Mouse (Mus musculus): ENCODE results near the gene Pigz. TPM values are rescaled to one million over a fixed set of nuclear protein-coding genes. Genes with fewer than 3 reads are reported as not detected.
"Not testable (repeated sequence)": the region's sequence is repeated elsewhere in the genome, so short reads cannot be mapped to it uniquely, and the experiment has no call there.

Pigz gene
- polyA plus RNA-seq, 1 experiment from 2014 or later = 1.2 TPM

DNA sequence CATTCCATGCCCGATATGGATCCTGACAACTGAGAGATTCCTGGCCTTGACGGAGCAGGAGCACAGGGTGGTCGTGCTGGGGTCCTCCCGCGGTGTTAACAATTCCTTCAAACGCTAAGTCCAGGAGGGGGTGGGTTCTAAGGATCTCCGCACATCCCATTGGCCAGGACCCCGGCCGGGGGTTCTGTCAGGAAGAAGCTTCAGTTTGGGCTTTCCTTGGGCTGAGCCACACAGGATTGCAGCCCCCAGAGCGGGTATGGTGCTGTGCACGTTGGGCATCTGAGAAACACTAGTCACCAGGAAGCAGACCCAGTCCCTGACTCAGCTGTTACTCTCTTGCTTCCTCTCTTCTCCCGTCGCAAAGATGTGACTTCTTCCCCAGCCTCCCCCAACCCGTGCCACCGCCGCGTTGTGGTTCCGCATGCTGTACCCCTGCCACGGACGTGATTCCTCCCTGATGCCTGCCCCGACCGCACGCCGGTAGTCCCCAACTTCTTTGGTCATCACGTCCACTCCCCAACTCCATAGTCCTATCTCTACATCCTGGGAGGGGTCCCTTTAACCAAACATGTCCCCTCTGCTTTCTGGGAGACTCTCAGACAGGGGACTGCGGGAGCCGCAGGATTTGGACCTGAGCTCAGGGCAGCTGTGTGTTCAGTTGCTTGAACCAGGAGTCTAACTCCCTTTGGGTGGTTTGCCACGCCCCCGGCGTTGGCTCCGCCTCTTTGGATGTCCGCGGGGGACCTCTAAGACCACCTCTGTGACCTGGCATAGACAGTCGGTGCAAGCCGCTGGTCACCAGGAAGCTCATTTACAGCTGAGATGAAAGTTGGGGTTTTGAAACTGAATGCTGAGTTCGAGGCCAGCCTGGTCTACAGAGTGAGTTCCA, 1.7 kb downstream of the Pigz start:
- Histone ChIP-seq H3K9me3 (replicated peaks) (no peaks in the 10 kb centered on the region), H3K4me1 (peaks cover 21% of the 10 kb centered on the region), H3K27me3 (ENCODE audit: low read depth, poor library complexity, severe bottlenecking) (peaks cover 68% of the 10 kb centered on the region), H3K36me3 (no peaks in the 10 kb centered on the region), H3K4me3 (peak overlapping the region; percentile 41), H3K27ac (no peak overlapping the region)
- DNase-seq (ENCODE audit: low spot score) = peak; percentile 52
- 5% methylated on average over 36 of the region's 36 CpGs for WGBS

DNA sequence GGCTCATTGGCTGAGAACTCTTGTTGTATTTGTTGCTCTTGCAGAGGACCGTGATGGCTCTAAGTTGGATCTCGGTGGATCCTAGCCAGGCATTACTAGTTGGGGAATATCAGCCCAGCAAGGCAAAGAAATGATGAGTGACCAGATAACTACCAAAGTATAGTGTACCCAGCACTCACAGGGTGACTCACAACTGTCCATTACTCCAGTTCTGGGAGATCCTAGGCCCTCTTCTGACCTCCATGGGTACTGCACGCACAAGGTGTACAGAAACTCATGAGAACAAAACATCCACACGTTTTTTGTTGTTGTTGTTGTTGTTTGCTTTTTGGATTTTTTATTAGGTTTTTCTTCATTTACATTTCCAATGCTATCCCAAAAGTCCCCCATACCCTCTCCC, 2.9 kb downstream of the Pigz start:
- no peaks in the 10 kb centered on the region for H3K36me3 ChIP-seq
- 91% methylated on average over 4 of the region's 4 CpGs for WGBS
- H3K27ac ChIP-seq = no peak overlapping the region
- peaks cover 21% of the 10 kb centered on the region for H3K4me1 ChIP-seq
- H3K27me3 ChIP-seq (ENCODE audit: low read depth, poor library complexity, severe bottlenecking) = peaks cover 55% of the 10 kb centered on the region
- H3K4me3 ChIP-seq = no peak overlapping the region
- no peaks in the 10 kb centered on the region for H3K9me3 ChIP-seq (replicated peaks)
- DNase-seq (ENCODE audit: low spot score) = no peak

DNA sequence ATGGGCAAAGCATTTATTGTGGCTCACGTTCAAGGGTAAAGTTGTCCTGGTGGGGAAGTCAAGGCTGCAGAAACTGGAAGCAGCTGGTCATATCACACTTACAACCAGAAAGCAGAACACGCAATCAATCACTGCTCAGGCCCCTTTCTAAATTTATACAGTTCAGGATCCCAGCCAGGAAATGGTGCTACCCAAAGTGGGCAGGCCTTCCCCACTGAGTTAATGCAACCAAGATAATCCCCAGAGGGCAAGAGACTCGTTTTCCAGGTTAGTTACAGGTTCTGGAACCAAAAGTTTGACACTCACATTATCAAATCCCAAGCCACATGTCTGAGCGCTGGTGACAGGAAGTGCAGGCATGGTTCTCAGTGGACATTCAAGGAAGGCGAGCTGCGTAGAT, 5.2 kb downstream of the Pigz start:
- peaks cover 34% of the 10 kb centered on the region for H3K27me3 ChIP-seq (ENCODE audit: low read depth, poor library complexity, severe bottlenecking)
- DNase-seq (ENCODE audit: low spot score) = no peak
- 73% methylated on average over 6 of the region's 6 CpGs for WGBS
- H3K9me3 ChIP-seq (replicated peaks) = no peaks in the 10 kb centered on the region
- no peak overlapping the region for H3K4me3 ChIP-seq
- H3K36me3 ChIP-seq = no peaks in the 10 kb centered on the region
- peaks cover 9% of the 10 kb centered on the region for H3K4me1 ChIP-seq
- H3K27ac ChIP-seq = no peak overlapping the region

DNA sequence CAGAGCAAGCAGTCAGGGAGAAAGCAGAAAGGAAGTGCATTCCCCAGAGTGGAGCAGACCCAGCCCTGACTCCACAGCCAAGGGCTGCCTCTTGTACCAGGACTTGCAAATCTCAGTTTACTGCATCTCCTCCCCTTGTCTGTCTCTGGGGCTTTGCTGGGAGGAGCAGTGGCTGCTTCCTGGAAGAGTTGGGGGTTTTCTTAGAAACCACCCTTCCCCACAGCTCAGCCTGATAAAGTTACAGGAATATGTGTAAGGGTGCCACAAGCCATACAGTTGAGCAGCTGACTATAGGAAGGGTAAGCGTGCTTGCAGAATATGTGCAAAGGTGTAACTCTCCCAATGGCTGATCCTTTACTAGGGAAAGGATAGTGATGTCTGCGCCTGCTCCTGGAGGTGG, 6.9 kb downstream of the Pigz start:
- WGBS = 75% methylated on average over 2 of the region's 2 CpGs

DNA sequence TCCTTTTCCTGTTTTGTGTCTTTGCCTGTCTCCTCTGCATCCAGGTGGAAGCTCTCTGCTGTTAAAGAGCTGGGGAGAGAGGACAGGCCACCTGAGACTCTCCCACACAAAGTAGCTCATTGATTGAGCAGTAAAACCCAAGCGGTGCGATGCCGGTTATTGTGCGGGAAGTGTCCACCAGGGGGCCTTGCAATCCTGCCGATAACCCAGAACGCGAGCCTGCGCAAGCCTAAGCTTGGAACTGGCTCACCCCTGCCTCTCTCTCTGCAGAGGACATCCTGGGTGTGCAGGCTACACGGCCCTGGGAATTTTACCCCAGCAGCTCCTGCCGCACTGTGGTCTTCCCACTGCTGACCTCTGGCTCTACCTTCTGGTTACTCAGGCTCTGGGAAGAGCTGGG, 10.3 kb downstream of the Pigz start:
- H3K4me1 ChIP-seq = peaks cover 23% of the 10 kb centered on the region
- H3K4me3 ChIP-seq = no peak overlapping the region; the same call in 1 of the 2 replicates
- H3K27me3 ChIP-seq (ENCODE audit: low read depth, poor library complexity, severe bottlenecking) = no peaks in the 10 kb centered on the region
- H3K36me3 ChIP-seq = peaks cover 20% of the 10 kb centered on the region
- H3K9me3 ChIP-seq (replicated peaks) = no peaks in the 10 kb centered on the region
- peak; percentile 85 for DNase-seq (ENCODE audit: low spot score)
- no peak overlapping the region for H3K27ac ChIP-seq
- 7% methylated on average over 10 of the region's 10 CpGs for WGBS

More for the DNA sequence above, 6.9 kb downstream of the Pigz start:
- no peak for DNase-seq (ENCODE audit: low spot score)
- Histone ChIP-seq H3K4me3 (no peak overlapping the region), H3K27ac (no peak overlapping the region), H3K9me3 (replicated peaks) (no peaks in the 10 kb centered on the region), H3K36me3 (peaks cover 15% of the 10 kb centered on the region), H3K4me1 (peaks cover 10% of the 10 kb centered on the region), H3K27me3 (ENCODE audit: low read depth, poor library complexity, severe bottlenecking) (peaks cover 16% of the 10 kb centered on the region)

DNA sequence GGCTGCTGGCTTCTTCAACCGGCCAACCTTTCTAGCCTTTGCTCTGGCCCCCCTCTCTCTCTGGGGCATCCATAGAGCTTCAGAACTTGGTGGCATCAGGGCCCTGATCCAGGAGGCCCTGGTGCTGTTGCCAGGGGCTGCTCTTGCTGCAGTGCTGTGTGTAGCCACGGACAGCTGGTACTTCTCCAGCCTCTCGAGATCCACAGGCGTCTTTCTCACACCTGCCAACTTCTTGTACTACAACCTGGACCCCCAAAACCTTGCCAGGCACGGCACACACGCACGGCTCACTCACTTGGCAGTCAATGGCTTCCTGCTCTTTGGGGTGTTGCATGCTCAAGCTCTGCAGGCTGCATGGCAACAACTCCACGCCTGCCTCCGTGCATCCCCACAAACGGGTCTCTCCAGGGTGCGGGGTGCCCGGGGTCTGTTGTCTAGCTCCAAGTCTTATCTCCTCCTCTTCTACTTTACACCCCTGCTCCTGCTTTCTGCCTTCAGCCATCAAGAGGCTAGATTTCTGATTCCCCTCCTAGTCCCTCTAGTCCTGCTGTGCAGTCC, 11.1 kb downstream of the Pigz start:
- Histone ChIP-seq H3K36me3 (peaks cover 20% of the 10 kb centered on the region), H3K27me3 (ENCODE audit: low read depth, poor library complexity, severe bottlenecking) (no peaks in the 10 kb centered on the region), H3K4me3 (no peak overlapping the region), H3K9me3 (replicated peaks) (no peaks in the 10 kb centered on the region), H3K27ac (no peak overlapping the region), H3K4me1 (peaks cover 28% of the 10 kb centered on the region)
- DNase-seq (ENCODE audit: low spot score) = no peak
- 91% methylated on average over 12 of the region's 12 CpGs for WGBS

DNA sequence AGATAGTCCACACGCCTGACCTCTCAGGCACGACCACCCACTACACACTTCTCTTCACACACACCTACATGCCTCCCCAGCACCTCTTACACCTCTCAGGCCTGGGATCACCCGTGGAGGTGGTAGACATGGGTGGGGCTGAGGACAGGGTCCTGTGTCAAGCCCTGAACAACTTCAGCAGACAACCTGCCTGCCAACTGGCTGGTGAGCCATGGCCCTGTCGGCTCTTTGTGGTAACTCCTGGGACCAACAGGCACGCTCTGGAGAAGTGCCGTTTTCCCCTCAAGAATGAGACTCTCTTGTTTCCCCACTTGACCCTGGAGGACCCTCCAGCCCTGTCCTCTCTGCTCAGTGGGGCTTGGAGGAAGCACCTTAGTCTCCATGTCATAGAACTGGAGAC, 11.7 kb downstream of the Pigz start:
- Histone ChIP-seq H3K36me3 (peaks cover 26% of the 10 kb centered on the region), H3K9me3 (replicated peaks) (no peaks in the 10 kb centered on the region), H3K27ac (no peak overlapping the region), H3K27me3 (ENCODE audit: low read depth, poor library complexity, severe bottlenecking) (no peaks in the 10 kb centered on the region), H3K4me1 (peaks cover 28% of the 10 kb centered on the region), H3K4me3 (no peak overlapping the region)
- 90% methylated on average over 6 of the region's 6 CpGs for WGBS
- DNase-seq (ENCODE audit: low spot score) = no peak

DNA sequence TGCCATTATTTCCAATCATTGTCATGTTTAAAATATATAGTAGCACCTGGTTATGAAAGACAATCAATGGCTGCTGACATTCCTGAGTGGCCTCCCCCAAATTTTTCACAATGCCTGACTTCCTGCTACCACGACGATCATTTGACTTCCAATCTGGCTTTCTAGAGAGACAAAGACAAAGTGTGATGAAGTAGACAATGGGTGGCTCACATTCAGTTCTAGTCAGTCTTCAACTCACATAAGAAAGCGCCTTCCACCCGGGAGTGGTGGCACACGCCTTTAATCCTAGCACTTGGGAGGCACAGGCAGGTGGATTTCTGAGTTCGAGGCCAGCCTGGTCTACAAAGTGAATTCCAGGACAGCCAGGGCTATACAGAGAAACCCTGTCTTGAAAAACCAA, 12.3 kb downstream of the Pigz start:
- not testable (repeated sequence) for H3K27ac ChIP-seq; DNase-seq (ENCODE audit: low spot score); H3K27me3 ChIP-seq (ENCODE audit: low read depth, poor library complexity, severe bottlenecking); H3K4me3 ChIP-seq; H3K9me3 ChIP-seq (replicated peaks)
- peaks cover 32% of the 10 kb centered on the region for H3K36me3 ChIP-seq
- H3K4me1 ChIP-seq = peaks cover 28% of the 10 kb centered on the region
- 88% methylated on average over 6 of the region's 6 CpGs for WGBS

DNA sequence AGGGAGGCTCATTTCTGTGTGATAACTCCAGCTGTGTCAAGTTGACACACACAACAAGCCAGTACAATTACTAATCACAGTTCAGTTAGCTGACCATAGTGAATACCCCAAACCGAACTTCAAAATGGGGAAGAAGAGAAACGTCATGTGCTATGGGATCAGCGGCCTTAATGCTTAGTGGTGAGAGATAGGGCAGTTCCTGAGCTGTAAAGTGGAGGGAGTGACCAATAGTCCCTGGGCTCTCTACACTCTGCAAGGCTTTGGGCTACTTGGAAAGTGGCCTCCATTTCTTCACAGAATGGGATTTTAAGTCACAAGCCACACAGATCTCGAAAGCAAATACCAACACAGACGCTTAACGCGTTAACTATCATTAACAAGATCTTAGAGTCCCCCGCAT, 13.7 kb downstream of the Pigz start:
- H3K27me3 ChIP-seq (ENCODE audit: low read depth, poor library complexity, severe bottlenecking) = no peaks in the 10 kb centered on the region
- H3K9me3 ChIP-seq (replicated peaks) = no peaks in the 10 kb centered on the region
- H3K4me3 ChIP-seq = peak overlapping the region; percentile 97
- H3K36me3 ChIP-seq = peaks cover 46% of the 10 kb centered on the region
- no peak for DNase-seq (ENCODE audit: low spot score)
- H3K4me1 ChIP-seq = peaks cover 28% of the 10 kb centered on the region
- WGBS = 42% methylated on average over 8 of the region's 8 CpGs
- peak overlapping the region; percentile 94 for H3K27ac ChIP-seq

DNA sequence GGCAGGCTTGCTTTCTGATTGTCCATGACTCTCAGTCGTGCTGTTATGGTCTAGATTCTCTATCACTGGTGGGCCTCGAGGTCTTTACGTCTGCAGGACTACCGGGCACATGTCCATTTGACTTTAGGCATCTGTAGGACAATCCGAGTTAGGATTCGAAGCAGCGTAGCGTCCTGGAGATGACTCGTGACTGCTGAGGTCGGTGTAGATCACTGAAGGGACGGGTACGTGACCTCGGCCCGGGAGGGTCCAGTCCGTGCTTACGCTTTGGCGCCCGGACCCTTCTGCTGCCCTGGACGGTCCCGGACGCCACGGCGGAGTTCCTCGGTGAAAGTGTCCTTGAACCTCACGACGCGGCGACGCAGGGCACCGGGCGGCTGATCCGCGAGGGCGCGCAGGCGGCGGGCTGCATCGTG, 14.3 kb downstream of the Pigz start:
- Histone ChIP-seq H3K36me3 (peaks cover 50% of the 10 kb centered on the region), H3K9me3 (replicated peaks) (no peaks in the 10 kb centered on the region), H3K4me1 (peaks cover 28% of the 10 kb centered on the region), H3K27me3 (ENCODE audit: low read depth, poor library complexity, severe bottlenecking) (no peaks in the 10 kb centered on the region), H3K27ac (peak overlapping the region; percentile 94), H3K4me3 (peak overlapping the region; percentile 97)
- DNase-seq (ENCODE audit: low spot score) = no peak
- under 1% methylated on average over 38 of the region's 38 CpGs for WGBS

DNA sequence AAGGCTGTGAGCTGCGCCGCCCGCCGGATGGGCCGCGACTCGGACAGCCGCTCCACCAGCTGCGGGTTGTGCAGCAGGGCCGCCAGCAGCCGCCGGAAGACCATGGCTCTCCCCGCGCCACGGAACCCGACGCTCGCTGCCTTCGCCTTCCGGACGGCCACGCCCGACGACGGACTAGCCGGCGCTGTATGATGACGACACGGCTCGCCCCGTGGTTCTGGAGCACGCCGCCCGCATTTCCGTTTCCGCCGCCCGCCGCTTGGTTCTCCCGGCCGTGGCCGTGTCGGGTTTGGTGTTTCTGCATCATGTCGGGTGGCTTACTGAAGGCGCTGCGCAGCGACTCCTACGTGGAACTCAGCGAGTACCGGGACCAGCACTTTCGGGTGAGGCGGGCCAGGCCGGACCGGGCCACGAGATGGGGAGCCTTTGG, 14.7 kb downstream of the Pigz start, which contains the start of the genes 0610012G03Rik and Ncbp2:
Gene 0610012G03Rik, minus strand, starts transcription at position 150 of the 430 bp plus-strand sequence.
Gene Ncbp2, plus strand, starts transcription at position 169 of the 430 bp plus-strand sequence.
- no peaks in the 10 kb centered on the region for H3K27me3 ChIP-seq (ENCODE audit: low read depth, poor library complexity, severe bottlenecking)
- peak within 1 kb of the TSS; percentile 97 for H3K4me3 ChIP-seq
- peaks cover 53% of the 10 kb centered on the region for H3K36me3 ChIP-seq
- H3K27ac ChIP-seq = peak within 1 kb of the TSS; percentile 94
- H3K9me3 ChIP-seq (replicated peaks) = no peaks in the 10 kb centered on the region
- peak; percentile 99 for DNase-seq (ENCODE audit: low spot score)
- WGBS = under 1% methylated on average over 55 of the region's 55 CpGs
- H3K4me1 ChIP-seq = peaks cover 28% of the 10 kb centered on the region

DNA sequence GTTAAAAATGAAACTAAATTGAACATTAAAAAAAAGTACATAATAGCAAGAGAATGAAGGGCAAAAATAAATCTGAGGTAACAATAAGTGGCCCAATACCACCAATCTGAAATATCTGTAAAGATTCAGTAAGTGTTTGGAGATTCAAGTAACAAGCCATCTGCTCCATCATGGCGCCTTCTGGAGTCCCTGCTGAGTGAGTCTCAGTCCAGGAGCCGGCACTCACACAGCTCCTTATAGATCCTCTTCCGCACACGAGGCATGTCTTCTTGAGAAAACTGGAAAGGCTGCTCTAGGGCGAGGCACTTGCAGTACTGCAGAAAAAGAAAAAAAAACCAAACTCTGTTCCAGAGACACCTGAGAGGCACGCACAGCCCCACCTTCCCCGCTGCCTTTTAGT, 29.6 kb downstream of the Pigz start:
- no peak overlapping the region for H3K4me3 ChIP-seq
- H3K4me1 ChIP-seq = no peaks in the 10 kb centered on the region
- H3K36me3 ChIP-seq = peaks cover 91% of the 10 kb centered on the region
- no peaks in the 10 kb centered on the region for H3K27me3 ChIP-seq (ENCODE audit: low read depth, poor library complexity, severe bottlenecking)
- 95% methylated on average over 7 of the region's 7 CpGs for WGBS
- DNase-seq (ENCODE audit: low spot score) = no peak
- H3K9me3 ChIP-seq (replicated peaks) = no peaks in the 10 kb centered on the region
- H3K27ac ChIP-seq = no peak overlapping the region

DNA sequence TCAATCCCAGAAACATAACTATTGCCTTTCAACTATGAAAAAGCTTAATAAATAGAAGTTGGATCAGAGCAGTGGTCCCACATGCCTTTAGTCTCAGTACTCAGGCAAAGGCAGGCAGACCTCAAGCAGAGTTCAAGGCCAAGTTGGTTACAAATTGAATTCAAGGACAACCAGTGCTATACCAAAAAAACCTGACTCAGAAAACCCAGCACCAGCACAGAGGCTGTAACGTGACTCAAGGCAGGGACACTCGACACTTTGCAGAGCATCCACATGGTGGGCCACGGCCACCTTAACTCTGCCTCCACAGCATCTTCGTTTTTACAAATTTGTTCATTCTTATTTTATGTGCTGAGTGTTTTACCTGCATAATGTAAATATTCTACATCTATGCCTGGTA, 41.6 kb downstream of the Pigz start:
- peaks cover 82% of the 10 kb centered on the region for H3K36me3 ChIP-seq
- H3K27ac ChIP-seq = no peak overlapping the region
- H3K4me1 ChIP-seq = no peaks in the 10 kb centered on the region
- no peak for DNase-seq (ENCODE audit: low spot score)
- no peaks in the 10 kb centered on the region for H3K9me3 ChIP-seq (replicated peaks)
- H3K4me3 ChIP-seq = no peak overlapping the region
- WGBS = 93% methylated on average over 4 of the region's 4 CpGs
- H3K27me3 ChIP-seq (ENCODE audit: low read depth, poor library complexity, severe bottlenecking) = no peaks in the 10 kb centered on the region
